Mouse (Mus musculus) megakaryocyte, embryonic 14.5 days (primary cell): ENCODE measurements around the gene Fam122a.

Experiments used
- FLI1 ChIP-seq: IDR thresholded peaks from 2 replicates; pipeline ENCODE4 v1.6.1; 2012; ENCODE audit warnings: low read length, inconsistent platforms, mixed read lengths
- GATA1 ChIP-seq: IDR thresholded peaks from 3 replicates; pipeline ENCODE4 v1.6.1; 2012; ENCODE audit warnings: mixed read lengths, low read length, inconsistent platforms, borderline replicate concordance

DNA sequence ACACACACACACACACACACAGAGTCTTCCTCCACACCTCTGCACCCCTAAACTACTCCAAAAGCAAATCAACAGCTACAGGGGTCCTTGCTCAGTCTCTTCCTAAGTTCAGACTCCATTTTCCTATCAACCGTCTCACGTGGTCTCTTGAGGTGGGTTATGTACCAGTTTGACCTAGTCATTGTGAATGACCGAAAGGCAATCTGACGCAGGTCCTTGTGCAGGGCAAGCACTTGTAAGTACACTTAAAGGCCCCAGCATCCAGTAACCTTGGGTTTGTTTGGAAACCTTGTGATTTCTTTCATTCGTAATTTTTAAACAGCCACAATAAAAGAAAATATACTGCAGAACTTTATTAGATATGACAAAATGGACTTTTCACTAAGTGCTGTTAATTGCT is 4.6 kb downstream of the Fam122a start:
- TF ChIP-seq FLI1 (no peak), GATA1 (no peak)
